Mouse (Mus musculus) regulatory T cell (primary cell): ENCODE results near the gene Zbtb9.

Experiments used
- in situ Hi-C: fragments of 300-600 bp; cut with MboI, MseI; formaldehyde crosslinking; loops from one replicate; pipeline ENCODE4 v1.15.1; 2025; ENCODE audit warnings: high pct_unique_total_duplicates

The Zbtb9 gene

GRCm38 (mm10) chr17:26947231-26948100 lies 25.5 kb upstream of the Zbtb9 start:
- in situ Hi-C loops, result no loop called here

- in situ Hi-C loops, result no loop called here
These were observed 24.5 kb upstream of the Zbtb9 start for GRCm38 (mm10) chr17:26948316-26949050.

- in situ Hi-C loops, result no loop called here
These were observed 23.9 kb upstream of the Zbtb9 start for GRCm38 (mm10) chr17:26949051-26949577.

GRCm38 (mm10) chr17:26949866-26950265 lies 23.1 kb upstream of the Zbtb9 start:
- in situ Hi-C loops, result loop anchor here (10.0 kb wide), 1 partner anchor 1935 kb away; the partner anchor contains the start of genes Cramp1l and Ift140

GRCm38 (mm10) chr17:26950560-26951288 lies 22.2 kb upstream of the Zbtb9 start:
- in situ Hi-C loops, result loop anchor here (10.0 kb wide), 1 partner anchor 1936 kb away; the partner anchor contains the start of genes Cramp1l and Ift140

- in situ Hi-C loops, result loop anchor here (10.0 kb wide), 1 partner anchor 1937 kb away; the partner anchor contains the start of genes Cramp1l and Ift140
These were observed 21.6 kb upstream of the Zbtb9 start for GRCm38 (mm10) chr17:26951406-26951805.

GRCm38 (mm10) chr17:26951952-26952877 lies 20.8 kb upstream of the Zbtb9 start:
- in situ Hi-C loops, result loop anchor here (10.0 kb wide), 1 partner anchor 1937 kb away; the partner anchor contains the start of genes Cramp1l and Ift140

GRCm38 (mm10) chr17:26953201-26953600 lies 19.8 kb upstream of the Zbtb9 start:
- in situ Hi-C loops, result loop anchor here (10.0 kb wide), 1 partner anchor 1938 kb away; the partner anchor contains the start of genes Cramp1l and Ift140

GRCm38 (mm10) chr17:26953726-26954125 lies 19.2 kb upstream of the Zbtb9 start:
- in situ Hi-C loops, result loop anchor here (10.0 kb wide), 1 partner anchor 1939 kb away; the partner anchor contains the start of genes Cramp1l and Ift140

- in situ Hi-C loops, result loop anchor here (10.0 kb wide), 1 partner anchor 1942 kb away; the partner anchor contains the start of genes Cramp1l and Ift140
These were observed 16.7 kb upstream of the Zbtb9 start for GRCm38 (mm10) chr17:26956309-26956708.

GRCm38 (mm10) chr17:26956895-26957294 lies 16.1 kb upstream of the Zbtb9 start:
- in situ Hi-C loops, result loop anchor here (10.0 kb wide), 1 partner anchor 1942 kb away; the partner anchor contains the start of genes Cramp1l and Ift140

- in situ Hi-C loops, result loop anchor here (10.0 kb wide), 1 partner anchor 1943 kb away; the partner anchor contains the start of genes Cramp1l and Ift140
These were observed 15.1 kb upstream of the Zbtb9 start for GRCm38 (mm10) chr17:26957872-26958271.

GRCm38 (mm10) chr17:26958880-26959279 lies 14.1 kb upstream of the Zbtb9 start:
- in situ Hi-C loops, result loop anchor here (10.0 kb wide), 1 partner anchor 1944 kb away; the partner anchor contains the start of genes Cramp1l and Ift140

- in situ Hi-C loops, result loop anchor here (10.0 kb wide), 1 partner anchor 1945 kb away; the partner anchor contains the start of genes Cramp1l and Ift140
These were observed 13.2 kb upstream of the Zbtb9 start for GRCm38 (mm10) chr17:26959815-26960214.

- in situ Hi-C loops, result no loop called here
These were observed 11.3 kb upstream of the Zbtb9 start for GRCm38 (mm10) chr17:26961572-26962240.

- in situ Hi-C loops, result no loop called here
These were observed 6.0 kb upstream of the Zbtb9 start for GRCm38 (mm10) chr17:26966993-26967392.

GRCm38 (mm10) chr17:26967477-26967876 lies 5.5 kb upstream of the Zbtb9 start:
- in situ Hi-C loops, result no loop called here

- in situ Hi-C loops, result no loop called here
These were observed 4.8 kb upstream of the Zbtb9 start for GRCm38 (mm10) chr17:26968200-26968611.

GRCm38 (mm10) chr17:26969257-26969656 lies 3.7 kb upstream of the Zbtb9 start:
- in situ Hi-C loops, result no loop called here
